Mouse (Mus musculus) T-helper 2 cell (primary cell): ENCODE data around the gene Kpna6.

Experiments used
- in situ Hi-C: fragments of 300-600 bp; cut with MboI, MseI; formaldehyde crosslinking; loops from one replicate; pipeline ENCODE4 v1.15.1; 2025; ENCODE audit warnings: high pct_unique_total_duplicates

Gene Kpna6

DNA sequence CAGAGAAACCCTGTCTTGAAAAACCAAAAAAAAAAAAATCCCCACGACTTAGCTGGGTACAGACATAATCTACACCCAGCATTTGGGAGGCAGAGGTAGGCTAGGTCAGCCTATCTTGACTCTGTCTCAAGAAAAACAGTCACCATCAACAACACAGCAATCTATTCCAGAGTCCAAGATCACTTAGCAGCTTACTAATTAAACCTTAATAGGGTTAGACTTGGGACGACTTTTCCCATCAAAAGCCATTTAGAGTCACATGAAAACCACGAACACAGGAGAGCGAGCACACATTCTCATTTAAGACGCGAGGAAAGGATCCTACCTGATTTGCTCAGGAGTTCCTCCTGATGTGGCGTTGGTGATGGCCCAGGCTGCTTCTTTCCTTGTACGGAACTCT lies 22.2 kb downstream of the Kpna6 start:
- in situ Hi-C loops = loop anchor here (25.0 kb wide), 1 partner anchor 712 kb away; the partner anchor contains the start of genes Snrnp40 and Zcchc17

DNA sequence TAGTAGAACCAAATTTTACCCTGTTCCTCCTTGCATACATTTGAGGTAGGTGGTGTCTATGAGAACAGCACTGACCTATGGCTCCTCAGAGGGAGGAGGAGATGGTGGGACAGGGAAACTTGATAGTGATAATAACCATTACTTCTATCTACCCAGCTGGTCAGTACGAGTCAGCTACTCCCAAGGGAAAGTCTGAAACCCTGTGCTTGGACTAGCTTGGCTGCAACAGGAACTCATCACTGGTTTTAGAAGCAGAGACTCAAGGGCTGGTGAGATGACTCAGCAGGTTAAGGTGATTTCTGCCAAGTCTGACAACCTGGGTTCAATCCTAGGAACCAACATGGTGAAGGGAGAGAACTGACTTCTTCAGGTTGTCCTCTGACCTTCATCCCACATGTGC lies 23.9 kb downstream of the Kpna6 start:
- in situ Hi-C loops = no loop called here

DNA sequence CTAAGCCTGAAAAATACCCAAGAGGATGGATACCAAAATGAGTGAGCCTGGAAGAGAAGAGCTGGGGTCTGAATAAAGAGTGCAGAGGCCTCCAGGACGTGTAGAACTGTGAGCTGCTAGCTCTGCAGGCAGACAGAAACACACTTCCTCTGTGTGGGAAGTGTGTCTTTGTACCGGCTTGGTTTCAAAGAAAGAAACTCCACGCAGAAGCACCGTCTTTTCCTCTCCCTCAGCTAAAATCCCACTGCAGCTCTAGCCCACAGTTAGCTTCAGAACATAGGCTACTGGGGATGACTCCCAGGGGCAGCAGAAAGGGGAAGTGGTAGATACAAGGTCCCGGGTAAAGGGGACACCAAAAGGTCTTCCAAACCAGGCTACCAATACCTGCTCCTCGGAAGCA lies 27.4 kb downstream of the Kpna6 start:
- in situ Hi-C loops = no loop called here

DNA sequence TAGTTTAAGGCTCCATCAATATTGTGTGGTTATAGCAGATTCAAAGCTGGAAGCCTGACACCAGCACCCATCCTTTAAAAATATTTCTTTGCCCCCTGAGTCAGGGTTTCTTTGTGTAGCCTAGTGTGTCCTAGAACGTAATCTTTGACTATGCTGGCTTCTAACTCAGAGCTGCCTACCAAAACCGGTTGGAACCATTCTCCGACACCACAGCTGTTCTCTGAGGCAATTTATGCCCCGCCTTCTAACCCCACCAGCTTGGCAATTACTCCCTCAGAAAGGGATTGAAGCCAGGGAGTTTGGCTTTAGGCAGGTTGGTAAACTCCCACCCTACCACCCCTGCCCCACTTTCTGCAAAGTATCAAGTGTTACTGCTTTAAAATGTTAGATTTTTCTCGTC lies 30.8 kb downstream of the Kpna6 start:
- in situ Hi-C loops = no loop called here

DNA sequence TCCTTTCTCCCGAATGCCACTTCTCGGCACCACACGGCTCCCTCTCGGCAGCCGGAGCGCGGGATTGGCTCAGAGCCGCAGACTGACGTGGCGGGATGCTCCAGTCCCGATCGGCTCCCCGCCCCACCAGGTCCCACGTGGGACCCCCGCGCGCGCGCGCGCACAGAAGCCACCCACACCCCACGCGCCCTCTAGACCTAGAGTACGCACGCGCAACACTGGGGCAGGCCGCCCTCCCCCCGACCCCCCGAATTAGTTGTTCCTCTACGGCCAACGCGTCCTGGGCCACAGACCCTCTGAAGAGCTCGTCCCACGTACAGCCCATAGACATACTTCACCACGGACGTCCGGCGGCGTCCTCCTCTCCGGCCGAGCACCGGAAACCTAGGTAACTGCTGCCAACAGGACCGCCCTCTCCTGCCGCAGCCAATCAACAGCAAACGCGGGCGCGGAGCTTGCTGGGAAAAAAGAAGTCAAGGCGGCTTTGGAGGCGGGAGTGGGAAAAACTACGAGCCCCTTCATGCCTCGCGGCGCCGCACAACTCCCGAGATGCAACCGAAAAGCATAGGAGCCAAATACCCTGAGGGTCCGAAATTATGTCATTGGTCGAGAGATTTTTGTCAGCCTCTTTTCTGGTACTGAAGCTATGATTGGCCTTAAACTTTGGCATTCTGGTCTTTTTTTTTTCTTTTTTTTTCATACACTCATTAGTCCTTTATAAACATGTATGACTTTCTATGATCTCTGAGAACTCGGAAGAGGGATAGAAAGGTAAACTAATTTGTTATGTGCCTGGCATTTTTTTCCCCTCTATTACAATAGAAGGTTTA lies 31.7 kb downstream of the Kpna6 start, which contains the start of gene Txlna:
TSS of gene Txlna (minus strand) at position 428 of the 830 bp plus-strand sequence.
- in situ Hi-C loops = no loop called here

DNA sequence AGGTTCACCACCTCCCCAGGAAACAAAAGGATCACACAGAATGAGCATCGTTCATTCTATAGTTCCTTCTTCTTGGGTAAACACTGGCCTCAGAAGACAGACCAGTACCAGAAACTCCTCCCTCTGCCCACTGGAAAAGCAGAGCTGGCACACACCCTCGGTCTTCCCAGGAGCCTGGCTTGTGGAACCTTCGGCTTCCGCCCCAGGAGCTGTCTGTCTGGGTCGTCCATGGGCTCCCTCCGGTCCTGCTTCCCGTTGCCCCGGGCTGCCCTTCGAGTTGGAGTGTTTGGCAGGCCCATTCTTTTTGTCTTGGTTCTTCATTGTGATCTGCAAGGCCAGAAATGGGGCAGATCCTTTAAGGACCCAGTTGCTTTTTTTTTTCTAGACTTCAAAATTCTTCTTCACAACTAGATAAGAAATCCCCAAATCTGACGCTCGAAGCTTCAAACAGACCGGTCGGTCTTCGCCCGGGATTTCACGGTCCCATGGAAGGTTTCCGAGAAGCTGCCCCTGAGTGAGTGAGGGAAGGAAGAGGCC lies 32.4 kb downstream of the Kpna6 start:
- in situ Hi-C loops = no loop called here

DNA sequence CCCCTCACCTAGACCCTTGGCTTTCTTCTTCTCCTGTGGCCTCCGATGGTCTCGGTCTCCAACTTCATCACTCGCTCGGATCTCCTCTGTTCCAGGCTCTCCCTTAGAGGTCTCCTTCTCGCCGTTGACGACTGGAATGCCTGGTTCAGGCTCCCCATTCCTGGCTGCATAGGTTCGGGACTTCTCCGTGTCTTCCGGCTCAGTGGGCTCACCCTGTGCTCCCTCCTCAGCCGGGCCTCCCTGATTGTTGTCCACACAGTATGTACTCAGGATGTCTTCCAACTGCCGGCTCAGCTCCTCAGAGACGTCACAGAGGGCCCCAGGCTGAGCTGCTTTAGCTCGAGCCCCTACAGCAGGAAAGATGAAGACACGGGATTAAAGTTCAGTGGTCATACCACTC lies 33.3 kb downstream of the Kpna6 start:
- in situ Hi-C loops = no loop called here

DNA sequence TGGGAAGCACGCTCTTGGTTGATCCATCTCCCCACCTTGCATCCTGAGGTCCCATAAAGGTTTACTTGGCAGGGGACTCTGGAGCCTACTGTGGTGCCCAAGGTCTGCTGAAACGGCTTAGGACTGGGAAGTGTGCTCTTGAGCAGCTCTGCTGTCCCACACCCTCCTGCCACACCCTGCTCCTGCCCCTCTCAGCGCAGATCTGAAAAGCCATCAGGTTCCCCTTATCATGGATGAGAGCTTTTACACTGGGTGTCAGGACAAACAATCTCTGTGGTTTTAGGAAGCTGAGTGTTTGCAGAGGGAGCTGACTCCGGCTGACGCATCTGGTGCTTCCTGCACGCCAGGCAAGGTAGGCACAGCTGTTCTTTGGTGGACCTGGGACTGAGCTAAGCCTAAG lies 38.7 kb downstream of the Kpna6 start:
- in situ Hi-C loops = loop anchor here (5.0 kb wide), 1 partner anchor 93 kb away; no protein-coding TSS in a partner anchor

DNA sequence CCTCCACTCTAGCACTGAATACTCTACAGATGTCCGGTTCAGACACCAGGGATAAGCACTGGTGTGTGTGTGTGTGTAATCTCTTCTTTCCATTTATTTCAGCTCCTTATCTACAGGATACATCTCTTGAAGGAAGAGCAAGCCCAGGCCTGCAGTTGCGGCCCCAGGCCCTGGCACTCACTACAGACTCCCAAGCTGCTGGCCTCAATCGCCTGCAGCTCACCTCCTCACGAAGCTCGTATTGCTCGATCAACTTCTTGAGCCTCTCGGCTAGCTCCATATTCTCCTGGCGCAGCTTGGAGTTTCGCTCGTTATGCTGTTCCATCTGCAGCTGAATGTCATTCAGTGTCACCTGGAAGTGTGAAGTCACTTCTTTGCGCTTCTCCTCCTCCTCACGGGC lies 40.7 kb downstream of the Kpna6 start:
- in situ Hi-C loops = loop anchor here (5.0 kb wide), 1 partner anchor 95 kb away; no protein-coding TSS in a partner anchor

DNA sequence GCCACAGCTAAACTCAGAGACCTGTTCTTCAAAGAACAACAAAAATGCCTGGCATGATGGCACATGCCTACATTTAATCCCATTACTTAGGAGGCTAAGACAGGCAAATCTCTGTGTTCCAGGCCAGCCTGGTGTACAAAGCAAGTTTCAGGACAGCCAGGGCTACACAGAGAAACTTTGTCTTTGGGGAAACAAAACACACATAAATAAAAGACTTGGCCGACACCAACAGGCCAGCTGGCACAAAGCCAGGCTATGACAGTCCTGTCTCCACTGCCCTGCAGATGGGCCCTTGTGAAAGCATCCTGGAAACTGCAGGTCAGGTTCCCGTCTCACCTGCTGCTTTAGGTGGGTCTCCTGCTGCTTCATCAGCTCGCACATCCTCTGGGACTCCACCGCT lies 41.6 kb downstream of the Kpna6 start:
- in situ Hi-C loops = loop anchor here (5.0 kb wide), 1 partner anchor 96 kb away; no protein-coding TSS in a partner anchor

DNA sequence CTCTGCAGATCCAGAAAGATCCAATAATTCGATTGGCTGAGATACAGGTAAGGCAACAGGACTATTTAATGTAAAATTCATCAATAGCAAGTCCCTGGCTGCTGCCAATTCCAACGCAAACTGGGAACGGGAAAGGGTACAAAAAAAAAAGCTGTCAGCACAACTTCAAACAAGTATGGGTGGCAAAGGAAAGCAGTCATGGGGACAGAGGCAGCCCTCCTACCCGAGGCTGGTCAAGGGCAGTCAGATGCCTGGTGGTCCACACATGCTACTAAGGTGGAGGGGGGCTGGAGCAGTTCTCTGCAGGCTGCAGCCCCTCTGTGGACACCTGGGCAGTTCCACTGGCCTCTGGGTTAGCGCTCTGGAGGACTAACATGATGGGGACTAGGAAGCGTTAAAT lies 46.5 kb downstream of the Kpna6 start:
- in situ Hi-C loops = no loop called here

DNA sequence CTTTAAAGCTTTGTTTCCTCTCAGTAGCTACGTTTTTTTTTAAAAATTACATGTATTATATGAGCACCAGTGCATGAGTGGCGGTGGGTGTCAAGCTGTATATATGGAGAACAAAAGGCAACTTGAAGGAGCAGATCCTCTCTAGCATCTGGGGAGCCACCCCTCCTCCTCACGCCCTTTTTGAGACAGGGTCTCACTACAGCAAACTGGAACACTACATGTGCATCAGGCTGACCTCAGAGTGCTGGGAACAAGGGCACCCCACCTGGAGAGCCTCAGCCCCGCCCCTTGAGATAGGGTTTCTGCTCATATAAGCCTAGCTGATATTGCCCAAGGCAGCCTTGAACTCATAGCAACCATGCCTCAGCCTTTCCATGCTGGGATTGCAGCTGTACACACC lies 47.1 kb downstream of the Kpna6 start:
- in situ Hi-C loops = no loop called here

DNA sequence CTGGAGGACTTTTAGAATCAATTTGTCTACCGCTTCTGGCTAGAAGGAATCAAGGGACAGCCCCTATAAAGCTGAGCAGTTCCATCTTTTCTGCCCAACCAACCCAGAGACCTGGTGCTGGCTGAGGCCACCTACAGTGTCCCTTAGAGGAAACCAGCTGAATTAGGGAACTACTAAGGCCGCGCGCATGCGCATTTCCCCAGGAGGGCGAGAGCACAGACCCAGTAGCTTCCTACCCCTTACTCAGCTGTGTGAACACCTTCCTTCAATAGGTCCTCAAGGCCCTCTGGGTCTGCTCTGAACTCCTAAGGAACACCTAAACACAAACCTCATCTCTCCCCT lies 47.6 kb downstream of the Kpna6 start:
- in situ Hi-C loops = no loop called here

DNA sequence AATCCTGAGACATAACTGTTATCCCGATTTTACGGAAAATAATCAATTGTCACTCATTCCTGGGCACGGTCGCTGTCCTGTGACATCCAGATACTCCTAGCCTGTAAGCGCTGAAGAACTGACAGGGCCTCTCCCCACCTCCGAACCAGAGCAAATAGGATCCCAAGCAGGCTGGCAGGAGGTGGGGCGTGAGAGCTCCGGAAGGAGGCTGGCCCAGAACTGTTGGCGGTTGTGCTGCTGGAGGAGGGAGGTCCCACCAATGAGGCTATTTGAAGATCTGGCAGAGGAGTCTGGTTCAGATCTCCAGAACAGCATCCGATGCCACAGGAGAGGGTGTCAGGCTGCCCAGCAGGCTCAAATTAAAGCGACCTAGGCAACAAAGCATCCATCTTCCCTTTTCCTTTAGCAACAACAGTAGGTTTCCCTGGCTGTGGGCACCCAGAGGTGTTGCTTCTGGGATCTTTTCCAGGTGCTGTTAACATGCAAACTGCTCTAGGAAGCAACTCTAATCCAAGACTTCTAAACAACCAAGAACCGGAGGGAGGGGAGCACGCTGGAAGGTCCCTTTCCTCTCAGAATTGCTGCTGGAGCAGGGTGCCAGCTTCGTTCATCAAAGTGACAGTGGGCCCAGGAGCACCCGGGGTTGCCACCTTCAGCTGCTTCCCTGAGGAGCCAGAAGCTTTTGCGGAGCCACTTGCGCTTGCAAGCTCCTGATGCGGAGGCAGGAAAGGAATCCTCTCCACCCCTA lies 48.1 kb downstream of the Kpna6 start:
- in situ Hi-C loops = loop anchor here (5.0 kb wide), 1 partner anchor 67 kb away; no protein-coding TSS in a partner anchor

DNA sequence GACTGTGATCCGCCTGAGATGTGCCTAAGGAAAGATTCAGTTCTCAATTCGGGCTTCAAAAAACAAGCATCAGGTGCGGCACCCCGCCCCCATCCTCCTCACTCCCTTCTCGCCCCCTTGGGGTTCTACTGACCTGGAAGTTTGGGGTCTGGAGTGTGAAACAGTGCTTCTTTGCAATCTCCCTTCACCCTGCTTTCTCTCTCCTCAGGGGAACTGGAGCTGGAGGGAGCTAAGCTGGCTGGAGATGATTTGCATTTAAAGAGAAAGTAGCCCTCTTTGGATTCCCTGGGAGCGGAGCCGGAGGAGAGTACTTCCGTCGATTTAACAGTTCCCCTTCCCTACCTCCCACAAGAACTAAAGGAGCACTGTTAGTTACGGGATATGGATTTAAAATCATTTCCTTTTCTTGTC lies 48.9 kb downstream of the Kpna6 start, which contains the start of gene Ccdc28b:
TSS of gene Ccdc28b (minus strand) at position 267 of the 411 bp plus-strand sequence.
- in situ Hi-C loops = loop anchor here (5.0 kb wide), 1 partner anchor 66 kb away; no protein-coding TSS in a partner anchor

DNA sequence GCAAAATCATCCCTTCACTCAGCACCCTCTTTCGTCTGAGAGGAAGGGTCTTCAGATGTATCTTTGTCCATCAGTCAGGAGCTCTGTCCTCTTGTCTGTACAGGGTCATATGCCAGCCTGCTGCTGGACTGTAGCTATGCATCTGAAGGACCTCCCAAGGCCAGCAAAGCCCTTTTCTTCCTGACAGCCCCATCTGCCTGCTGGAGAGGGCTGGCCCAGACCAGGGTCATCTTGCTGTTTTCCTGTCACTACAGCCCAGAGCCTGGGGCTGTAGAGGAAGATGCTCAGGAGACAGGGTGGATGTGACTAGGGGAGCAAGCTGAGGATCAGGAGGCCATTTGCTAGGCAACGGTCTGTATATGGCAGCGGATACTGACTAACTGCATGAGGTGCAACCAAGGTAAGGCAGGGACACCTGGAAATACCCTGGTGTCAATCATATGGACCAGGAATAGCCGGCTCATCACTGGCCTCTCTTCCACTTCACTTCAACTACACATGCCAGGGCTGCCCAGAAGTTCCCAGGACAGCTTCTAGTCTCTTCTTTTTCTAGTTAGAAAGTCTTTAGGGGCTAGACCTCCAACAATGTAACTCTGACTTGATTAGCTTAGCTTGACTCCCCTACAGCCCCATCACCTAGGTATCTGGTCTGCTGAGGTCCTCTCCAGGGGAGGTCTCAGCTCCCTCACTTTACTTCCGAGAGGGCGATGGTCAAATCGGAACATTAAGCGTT lies 49.6 kb downstream of the Kpna6 start:
- in situ Hi-C loops = loop anchor here (5.0 kb wide), 1 partner anchor 66 kb away; no protein-coding TSS in a partner anchor

DNA sequence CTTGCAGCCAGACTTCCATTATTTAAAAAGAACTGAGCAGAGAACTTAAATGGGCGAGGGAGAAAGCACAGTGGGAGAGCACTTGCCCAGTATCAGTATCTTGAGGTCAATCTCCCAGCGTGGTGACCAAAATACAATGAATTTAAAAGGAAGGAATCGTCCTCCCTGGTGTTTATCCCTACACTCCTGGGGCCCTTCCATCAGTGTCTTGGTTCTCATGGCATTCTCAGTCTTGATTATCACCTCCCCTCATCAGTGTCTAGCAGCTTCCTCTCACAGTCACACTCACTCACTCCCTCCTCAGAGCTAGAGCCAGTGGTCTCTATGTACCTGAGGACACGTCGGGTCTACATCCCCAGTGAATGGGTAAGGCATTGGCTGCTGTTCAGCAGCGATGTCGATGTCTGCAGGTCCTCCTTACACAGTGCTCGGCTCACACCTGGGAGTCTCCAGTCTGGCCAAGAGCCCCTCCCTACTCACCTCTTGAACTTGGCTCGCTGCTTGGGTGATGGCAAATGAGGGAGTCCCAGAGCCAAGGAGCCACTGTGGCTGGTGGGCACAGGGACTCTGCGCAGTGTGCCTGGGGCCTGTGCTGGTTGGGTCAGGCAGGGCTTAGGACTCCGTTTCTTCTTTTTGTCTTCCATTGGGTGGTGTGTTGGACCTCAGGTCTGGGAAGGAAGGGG lies 50.3 kb downstream of the Kpna6 start:
- in situ Hi-C loops = loop anchor here (5.0 kb wide), 1 partner anchor 65 kb away; no protein-coding TSS in a partner anchor

DNA sequence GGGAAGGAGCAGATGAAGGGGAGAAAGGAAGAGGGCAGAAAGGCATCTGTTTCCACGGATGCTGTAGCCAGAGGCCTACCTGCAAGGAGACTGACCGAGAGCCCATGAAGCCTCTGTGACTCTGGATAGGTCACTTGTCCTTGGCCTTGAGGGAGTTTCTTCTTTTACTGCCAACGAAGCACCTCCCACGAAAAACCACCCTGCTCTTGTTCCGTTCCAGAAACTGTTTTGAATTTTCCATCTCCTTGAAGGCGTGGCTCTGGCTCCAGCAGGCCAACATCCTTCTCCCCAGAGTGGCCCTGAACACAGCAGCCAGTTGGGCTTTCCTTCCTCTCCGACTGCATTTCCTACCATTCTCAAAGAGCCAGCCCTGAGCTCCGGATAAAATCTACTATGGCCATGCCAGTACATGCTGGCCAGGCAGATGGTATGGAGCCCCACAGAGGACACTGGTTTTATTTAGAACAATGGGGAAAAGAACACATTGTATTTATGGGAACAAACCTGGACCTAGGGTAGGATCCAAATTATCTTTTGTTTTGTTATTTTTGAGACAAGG lies 51.2 kb downstream of the Kpna6 start:
- in situ Hi-C loops = loop anchor here (5.0 kb wide), 1 partner anchor 64 kb away; no protein-coding TSS in a partner anchor

DNA sequence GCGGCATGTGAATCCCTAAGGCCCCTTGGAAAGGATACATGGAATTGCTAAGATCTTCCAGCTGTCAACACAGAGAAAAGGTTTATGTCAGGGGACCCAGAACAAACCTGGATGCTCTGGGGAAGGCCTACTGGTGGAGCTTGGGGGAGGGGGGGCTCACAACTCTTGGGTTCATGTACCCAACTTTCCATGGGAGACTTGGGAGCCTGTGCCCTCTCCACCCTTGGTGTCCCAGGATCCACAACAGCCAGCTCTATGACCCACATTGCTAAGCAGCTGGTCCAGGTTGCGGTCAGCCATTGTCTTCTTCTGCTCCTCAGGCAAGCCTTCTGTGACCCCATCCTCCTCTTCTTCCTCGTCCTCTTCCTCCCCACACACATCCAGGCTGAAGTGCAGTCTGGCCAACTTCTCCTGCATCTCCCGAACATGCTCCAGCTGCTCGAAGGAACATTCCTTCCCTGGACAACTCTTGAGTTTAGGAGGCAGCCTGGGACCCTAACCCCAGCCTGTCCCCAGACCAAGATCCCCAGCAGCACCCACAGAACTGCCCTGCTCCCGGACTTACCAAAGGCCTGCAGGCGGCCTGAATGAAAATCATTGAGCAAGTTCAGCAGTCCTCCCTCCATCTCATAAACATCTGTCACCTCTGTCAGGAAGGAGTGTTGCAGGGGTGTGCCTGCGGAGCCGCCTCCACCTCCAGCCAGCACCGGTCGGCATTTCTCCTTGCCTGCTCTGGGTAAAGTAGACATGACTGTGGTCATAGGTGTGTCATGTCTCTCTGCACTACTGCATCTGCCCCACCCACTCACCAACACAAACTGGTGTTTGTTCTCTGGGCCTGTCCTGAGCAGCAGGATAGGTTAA lies 51.9 kb downstream of the Kpna6 start:
- in situ Hi-C loops = loop anchor here (5.0 kb wide), 1 partner anchor 63 kb away; no protein-coding TSS in a partner anchor
